Mouse (Mus musculus) liver, embryonic 16.5 days (tissue): Measurements from ENCODE around the gene Snapin. TPM values are rescaled to one million over a fixed set of nuclear protein-coding genes. Genes with fewer than 3 reads are reported as not detected.
A peak's percentile ranks its signal among the peaks of the same experiment; 100 is the strongest.

Experiments
- ATAC-seq: fragments of 200-750 bp; cut with Nextera tagmentation; 2 replicates; pipeline ENCODE4 v1.8.0; 2017; ENCODE audit warnings: low read depth, mild to moderate bottlenecking, moderate number of reproducible peaks, moderate library complexity
- H3K27ac ChIP-seq: fragments of 300-500 bp; sonication (generic); 2 replicates; pipeline ENCODE4 v1.5.1; 2014; ENCODE audit warnings: mild to moderate bottlenecking, low read length
- H3K27me3 ChIP-seq: fragments of 300-500 bp; sonication (generic); 2 replicates; pipeline ENCODE4 v1.6.1; 2014; ENCODE audit warnings: low read depth, low read length, mixed read lengths; ENCODE audit not compliant: control insufficient read depth, insufficient read depth
- H3K36me3 ChIP-seq: fragments of 300-500 bp; sonication (generic); 2 replicates; pipeline ENCODE4 v1.6.1; 2014; ENCODE audit warnings: mild to moderate bottlenecking; ENCODE audit not compliant: control insufficient read depth, insufficient read depth
- H3K4me1 ChIP-seq: fragments of 300-500 bp; sonication (generic); 2 replicates; pipeline ENCODE4 v1.6.1; 2014; ENCODE audit warnings: low read depth, low read length, mixed read lengths; ENCODE audit not compliant: control insufficient read depth
- H3K4me2 ChIP-seq: fragments of 300-500 bp; sonication (generic); 2 replicates; pipeline ENCODE4 v1.6.1; 2014; ENCODE audit warnings: low read depth, low read length, mixed read lengths
- H3K4me3 ChIP-seq: fragments of 300-500 bp; sonication (generic); 2 replicates; pipeline ENCODE4 v1.5.1; 2014; ENCODE audit warnings: low read depth, mild to moderate bottlenecking, low read length
- H3K9ac ChIP-seq: fragments of 300-500 bp; sonication (generic); 2 replicates; pipeline ENCODE4 v1.6.1; 2014; ENCODE audit warnings: low read depth, low read length
- H3K9me3 ChIP-seq: fragments of 300-500 bp; sonication (generic); replicated peaks from 2 replicates; pipeline ENCODE4 v1.6.1; 2016; ENCODE audit warnings: low read length; ENCODE audit not compliant: control insufficient read depth
- whole genome bisulfite sequencing: fragments of 180-500 bp; shearing (Covaris S2); extraction: QIAGEN DNeasy Blood & Tissue Kit; methylation state at CpG from one replicate; pipeline ENCODE4 v1.1.7; 2014; ENCODE audit not compliant: insufficient replicate concordance; 5-methylcytosine and 5-hydroxymethylcytosine counted together
- polyA plus RNA-seq: library from polyadenylated mRNA; unstranded; fragments of >200 nt; fragmentation: Nextera tagmentation; extraction: Ambion mirVana; gene quantifications from 2 replicates; pipeline ENCODE4 v1.2.1, GENCODE M21; 2015

Gene Snapin
- polyA plus RNA-seq, 1 experiment from 2014 or later: 17.8 TPM

GRCm38 (mm10) chr3:90465686-90466310 lies 25.0 kb downstream of the Snapin start, which contains the start of gene Npr1:
Gene Npr1 (minus strand): TSS chr3:90465866.
- Histone ChIP-seq H3K9me3 (no peaks in the 10 kb centered on the region), H3K4me2 (peak within 1 kb of the TSS; percentile 68), H3K4me1 (peaks cover 5% of the 10 kb centered on the region), H3K27ac (no peak within 1 kb of the TSS), H3K36me3 (no peaks in the 10 kb centered on the region), H3K27me3 (peaks cover 54% of the 10 kb centered on the region), H3K9ac (peak within 1 kb of the TSS; percentile 36), H3K4me3 (peak within 1 kb of the TSS; percentile 55)
- ATAC-seq: peak; percentile 49
- WGBS: 2% methylated on average over 37 of the region's 49 CpGs

- Histone ChIP-seq H3K4me3 (peak overlapping the region; percentile 55), H3K4me1 (peaks cover 5% of the 10 kb centered on the region), H3K27ac (no peak overlapping the region), H3K36me3 (no peaks in the 10 kb centered on the region), H3K27me3 (peaks cover 54% of the 10 kb centered on the region), H3K4me2 (peak overlapping the region; percentile 68), H3K9me3 (no peaks in the 10 kb centered on the region), H3K9ac (peak overlapping the region; percentile 36)
- ATAC-seq: peak; percentile 9; the same call in 1 of the 2 replicates
- WGBS: 2% methylated on average over 75 of the region's 75 CpGs
Observed at GRCm38 (mm10) chr3:90465081-90465685, 25.6 kb downstream of the Snapin start.

- ATAC-seq: peak; percentile 7; the same call in 1 of the 2 replicates
- Histone ChIP-seq H3K27me3 (peaks cover 57% of the 10 kb centered on the region), H3K9me3 (no peaks in the 10 kb centered on the region), H3K36me3 (no peaks in the 10 kb centered on the region), H3K4me2 (peak overlapping the region; percentile 68), H3K4me1 (peaks cover 5% of the 10 kb centered on the region), H3K9ac (peak overlapping the region; percentile 36; the same call in 1 of the 2 replicates), H3K4me3 (peak overlapping the region; percentile 55), H3K27ac (no peak overlapping the region)
- WGBS: 15% methylated on average over 37 of the region's 37 CpGs
Observed at GRCm38 (mm10) chr3:90464552-90465080, 26.2 kb downstream of the Snapin start.

- H3K4me2 ChIP-seq: no peak overlapping the region
- 36% methylated on average over 7 of the region's 7 CpGs for WGBS
Observed at GRCm38 (mm10) chr3:90462579-90462978, 28.3 kb downstream of the Snapin start.

GRCm38 (mm10) chr3:90461935-90462334 lies 28.9 kb downstream of the Snapin start:
- peaks cover 56% of the 10 kb centered on the region for H3K27me3 ChIP-seq
- ATAC-seq: no peak
- no peak overlapping the region for H3K4me2 ChIP-seq
- peaks cover 5% of the 10 kb centered on the region for H3K4me1 ChIP-seq
- H3K27ac ChIP-seq: no peak overlapping the region
- WGBS: 68% methylated on average over 3 of the region's 3 CpGs
- H3K9me3 ChIP-seq: no peaks in the 10 kb centered on the region
- H3K9ac ChIP-seq: no peak overlapping the region
- H3K4me3 ChIP-seq: no peak overlapping the region
- H3K36me3 ChIP-seq: no peaks in the 10 kb centered on the region

More at GRCm38 (mm10) chr3:90462579-90462978, 28.3 kb downstream of the Snapin start:
- Histone ChIP-seq H3K27me3 (peaks cover 57% of the 10 kb centered on the region), H3K4me3 (no peak overlapping the region), H3K4me1 (peaks cover 5% of the 10 kb centered on the region), H3K9ac (no peak overlapping the region), H3K36me3 (no peaks in the 10 kb centered on the region), H3K27ac (no peak overlapping the region), H3K9me3 (no peaks in the 10 kb centered on the region)
- no peak for ATAC-seq

- H3K4me1 ChIP-seq: no peaks in the 10 kb centered on the region; the same call in none of the 2 replicates
- no peak overlapping the region for H3K9ac ChIP-seq
- H3K9me3 ChIP-seq: no peaks in the 10 kb centered on the region
- no peaks in the 10 kb centered on the region for H3K36me3 ChIP-seq
- H3K27ac ChIP-seq: no peak overlapping the region
- peaks cover 40% of the 10 kb centered on the region for H3K27me3 ChIP-seq
- H3K4me3 ChIP-seq: no peak overlapping the region
- no peak for ATAC-seq
- no peak overlapping the region for H3K4me2 ChIP-seq
- 52% methylated on average over 5 of the region's 5 CpGs for WGBS
Observed at GRCm38 (mm10) chr3:90460315-90460714, 30.5 kb downstream of the Snapin start.

- H3K4me1 ChIP-seq: no peaks in the 10 kb centered on the region; the same call in 1 of the 2 replicates
- peaks cover 34% of the 10 kb centered on the region for H3K27me3 ChIP-seq
- no peak overlapping the region for H3K4me3 ChIP-seq
- no peak overlapping the region for H3K9ac ChIP-seq
- no peaks in the 10 kb centered on the region for H3K36me3 ChIP-seq
- no peak for ATAC-seq
- no peaks in the 10 kb centered on the region for H3K9me3 ChIP-seq
- no peak overlapping the region for H3K27ac ChIP-seq
- 73% methylated on average over 9 of the region's 9 CpGs for WGBS
- no peak overlapping the region for H3K4me2 ChIP-seq
Observed at GRCm38 (mm10) chr3:90459727-90460126, 31.1 kb downstream of the Snapin start.

GRCm38 (mm10) chr3:90454931-90455330 lies 35.9 kb downstream of the Snapin start:
- ATAC-seq: no peak

More at GRCm38 (mm10) chr3:90454931-90455330, 35.9 kb downstream of the Snapin start:
- Histone ChIP-seq H3K36me3 (no peaks in the 10 kb centered on the region), H3K4me2 (no peak overlapping the region), H3K9ac (no peak overlapping the region), H3K27me3 (peaks cover 1% of the 10 kb centered on the region; the same call in 1 of the 2 replicates), H3K4me3 (no peak overlapping the region), H3K9me3 (no peaks in the 10 kb centered on the region), H3K27ac (no peak overlapping the region), H3K4me1 (no peaks in the 10 kb centered on the region; the same call in 1 of the 2 replicates)
- WGBS: 78% methylated on average over 14 of the region's 14 CpGs
